Mouse (Mus musculus) midbrain, embryonic 12.5 days (tissue): ENCODE data around the gene Dnajb2. TPM values are rescaled to one million over a fixed set of nuclear protein-coding genes. Genes with fewer than 3 reads are reported as not detected.
A peak's percentile ranks its signal among the peaks of the same experiment; 100 is the strongest.

Experiments used
- ATAC-seq: fragments of 200-750 bp; cut with Nextera tagmentation; 2 replicates; pipeline ENCODE4 v1.8.0; 2017; ENCODE audit warnings: low read depth, moderate TSS enrichment, moderate library complexity; ENCODE audit not compliant: low FRiP score
- H3K27ac ChIP-seq: fragments of 300-500 bp; sonication (generic); replicated peaks from 2 replicates; pipeline ENCODE4 v1.5.1; 2016; ENCODE audit warnings: mild to moderate bottlenecking
- H3K27me3 ChIP-seq: fragments of 300-500 bp; sonication (generic); 2 replicates; pipeline ENCODE4 v1.6.1; 2016; ENCODE audit warnings: mild to moderate bottlenecking
- H3K36me3 ChIP-seq: fragments of 300-500 bp; sonication (generic); 2 replicates; pipeline ENCODE4 v1.6.1; 2016
- H3K4me1 ChIP-seq: fragments of 300-500 bp; sonication (generic); 2 replicates; pipeline ENCODE4 v1.6.1; 2016
- H3K4me2 ChIP-seq: fragments of 300-500 bp; sonication (generic); replicated peaks from 2 replicates; pipeline ENCODE4 v1.6.1; 2016; ENCODE audit warnings: mild to moderate bottlenecking, moderate library complexity
- H3K4me3 ChIP-seq: fragments of 300-500 bp; sonication (generic); 2 replicates; pipeline ENCODE4 v1.5.1; 2016; ENCODE audit warnings: mild to moderate bottlenecking
- H3K9ac ChIP-seq: fragments of 300-500 bp; sonication (generic); replicated peaks from 2 replicates; pipeline ENCODE4 v1.6.1; 2016; ENCODE audit warnings: mild to moderate bottlenecking, moderate library complexity
- H3K9me3 ChIP-seq: fragments of 300-500 bp; sonication (generic); 2 replicates; pipeline ENCODE4 v1.6.1; 2016; ENCODE audit warnings: mild to moderate bottlenecking
- WGBS: fragments of 180-500 bp; shearing (Covaris S2); methylation state at CpG from one replicate; pipeline ENCODE4 v1.1.7; 2016; 5-methylcytosine and 5-hydroxymethylcytosine counted together
- microRNA-seq: library from miRNA; unstranded; fragments of <30 nt; microRNA quantifications from one replicate; pipeline ENCODE4, GENCODE M21; 2017
- polyA plus RNA-seq: library from polyadenylated mRNA; unstranded; fragments of >200 nt; fragmentation: Nextera tagmentation; extraction: Ambion mirVana; gene quantifications from 2 replicates; pipeline ENCODE4 v1.2.1, GENCODE M21; 2016

The Dnajb2 gene
- polyA plus RNA-seq, 1 experiment from 2014 or later = 45.6 TPM

- no peak overlapping the region for H3K9ac ChIP-seq
- no peaks in the 10 kb centered on the region for H3K36me3 ChIP-seq
- H3K4me1 ChIP-seq = peaks cover 27% of the 10 kb centered on the region
- H3K4me3 ChIP-seq = no peak overlapping the region
- WGBS = 35% methylated on average over 8 of the region's 8 CpGs
- H3K27ac ChIP-seq = peak overlapping the region; percentile 89
- no peaks in the 10 kb centered on the region; the same call in 1 of the 2 replicates for H3K27me3 ChIP-seq
- no peak for ATAC-seq
- no peaks in the 10 kb centered on the region for H3K9me3 ChIP-seq
- H3K4me2 ChIP-seq = 0 out of 2 replicates have a peak overlapping the region, but pooled peaks have one; percentile 18
Observed at GRCm38 (mm10) chr1:75289888-75290431, 53.8 kb downstream of the Dnajb2 start.

DNA sequence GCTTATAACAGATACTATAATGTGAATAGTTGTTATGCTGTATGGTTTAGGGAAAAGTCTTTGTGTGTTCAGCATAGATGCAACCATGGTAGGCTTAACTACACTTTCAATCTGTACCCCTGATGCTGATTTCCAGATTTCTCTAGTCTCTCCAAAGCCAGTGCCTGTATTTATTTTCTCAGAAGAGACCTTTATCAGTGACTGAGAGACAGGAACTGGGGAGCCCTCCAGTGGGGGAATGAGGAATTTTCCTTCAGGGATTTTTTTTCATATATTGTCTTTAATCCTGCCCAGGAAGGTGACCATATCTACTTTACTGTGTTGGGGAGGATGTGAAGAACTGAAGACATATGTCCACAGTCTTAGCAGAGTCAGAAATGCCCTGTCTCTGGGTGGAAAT is 54.4 kb downstream of the Dnajb2 start:
- no peak for ATAC-seq
- H3K36me3 ChIP-seq = no peaks in the 10 kb centered on the region
- H3K27ac ChIP-seq = peak overlapping the region; percentile 89
- no peaks in the 10 kb centered on the region for H3K9me3 ChIP-seq
- H3K4me1 ChIP-seq = peaks cover 27% of the 10 kb centered on the region
- H3K27me3 ChIP-seq = no peaks in the 10 kb centered on the region; the same call in 1 of the 2 replicates
- no peak overlapping the region for H3K9ac ChIP-seq
- H3K4me2 ChIP-seq = no peak overlapping the region
- no peak overlapping the region for H3K4me3 ChIP-seq

DNA sequence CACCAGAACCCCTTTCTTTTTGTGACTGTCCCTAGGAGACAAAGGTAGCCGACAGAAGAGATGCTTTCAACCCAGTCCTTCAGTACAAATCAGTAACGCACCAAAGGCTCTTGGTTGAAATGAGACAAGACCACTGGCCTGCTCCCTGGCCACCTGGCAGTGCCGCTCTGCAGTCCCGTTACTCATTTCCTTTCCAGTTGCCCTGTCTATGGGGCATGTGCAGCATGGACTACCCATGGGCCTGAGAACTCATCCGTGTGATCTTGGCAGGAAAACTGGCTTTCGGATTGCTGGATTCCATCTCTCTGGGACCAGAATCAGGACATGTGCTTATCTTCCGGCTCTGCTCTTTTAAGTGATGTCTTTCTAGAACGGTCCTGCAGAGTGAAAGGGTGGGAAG is 55.1 kb downstream of the Dnajb2 start:
- WGBS = 87% methylated on average over 8 of the region's 8 CpGs
- no peak overlapping the region for H3K4me3 ChIP-seq
- no peaks in the 10 kb centered on the region for H3K9me3 ChIP-seq
- no peak overlapping the region for H3K4me2 ChIP-seq
- no peaks in the 10 kb centered on the region for H3K36me3 ChIP-seq
- no peak overlapping the region for H3K27ac ChIP-seq
- no peak for ATAC-seq
- peaks cover 27% of the 10 kb centered on the region for H3K4me1 ChIP-seq
- H3K9ac ChIP-seq = no peak overlapping the region
- no peaks in the 10 kb centered on the region; the same call in 1 of the 2 replicates for H3K27me3 ChIP-seq

- Histone ChIP-seq H3K27me3 (no peaks in the 10 kb centered on the region; the same call in 1 of the 2 replicates), H3K36me3 (no peaks in the 10 kb centered on the region), H3K9me3 (no peaks in the 10 kb centered on the region), H3K4me3 (no peak overlapping the region), H3K9ac (no peak overlapping the region), H3K4me2 (no peak overlapping the region), H3K4me1 (peaks cover 27% of the 10 kb centered on the region), H3K27ac (no peak overlapping the region; the same call in 1 of the 2 replicates)
- WGBS = 59% methylated on average over 12 of the region's 12 CpGs
- no peak for ATAC-seq
Observed at GRCm38 (mm10) chr1:75292476-75293330, 56.5 kb downstream of the Dnajb2 start.

DNA sequence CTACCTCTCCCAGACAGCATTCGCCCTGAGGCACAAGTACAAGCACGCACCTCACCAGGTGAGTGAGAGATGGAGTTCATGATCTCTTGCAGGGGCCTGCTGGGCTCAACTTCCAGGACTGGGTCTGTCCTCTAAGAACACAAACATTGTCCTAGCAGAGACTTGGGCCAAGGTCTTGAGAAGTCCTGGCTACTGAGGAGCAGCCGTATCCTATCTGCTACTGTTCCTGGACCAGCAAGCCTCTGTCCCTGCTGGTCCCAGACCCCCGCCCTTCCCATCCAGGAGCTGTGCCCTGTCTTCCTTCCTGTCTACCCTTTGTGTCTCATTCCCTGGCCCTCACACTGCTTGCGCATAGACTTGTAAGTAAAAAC is 57.1 kb downstream of the Dnajb2 start:
- Histone ChIP-seq H3K27me3 (no peaks in the 10 kb centered on the region; the same call in 1 of the 2 replicates), H3K27ac (no peak overlapping the region; the same call in 1 of the 2 replicates), H3K36me3 (no peaks in the 10 kb centered on the region), H3K4me2 (no peak overlapping the region), H3K4me3 (no peak overlapping the region), H3K4me1 (peaks cover 22% of the 10 kb centered on the region), H3K9ac (no peak overlapping the region), H3K9me3 (no peaks in the 10 kb centered on the region)
- WGBS = 85% methylated on average over 5 of the region's 5 CpGs
- ATAC-seq = no peak

DNA sequence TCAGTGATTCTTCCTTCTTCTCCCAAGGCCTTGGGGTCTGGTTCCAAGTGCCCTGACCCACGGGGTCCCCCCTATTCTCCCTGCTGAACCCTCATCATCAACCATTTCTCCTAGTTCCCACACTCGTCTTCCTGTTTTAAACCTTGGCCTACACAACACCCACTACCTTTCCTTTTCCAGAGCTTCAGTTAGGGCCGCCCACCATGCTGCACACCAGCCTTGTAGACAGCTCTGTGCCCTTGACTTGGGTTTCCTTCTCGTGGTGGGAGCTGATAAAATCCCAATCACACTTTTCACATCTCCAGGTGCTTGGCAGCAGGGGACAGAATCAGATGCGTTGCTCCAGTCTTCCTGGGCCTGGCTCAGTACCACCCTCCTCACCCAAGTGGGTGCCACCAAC is 58.1 kb downstream of the Dnajb2 start:
- 80% methylated on average over 5 of the region's 5 CpGs for WGBS
- no peak for ATAC-seq
- H3K9ac ChIP-seq = no peak overlapping the region
- no peaks in the 10 kb centered on the region for H3K36me3 ChIP-seq
- H3K4me3 ChIP-seq = no peak overlapping the region
- no peaks in the 10 kb centered on the region for H3K9me3 ChIP-seq
- peaks cover 12% of the 10 kb centered on the region for H3K4me1 ChIP-seq
- no peak overlapping the region for H3K4me2 ChIP-seq
- no peak overlapping the region for H3K27ac ChIP-seq
- H3K27me3 ChIP-seq = no peaks in the 10 kb centered on the region

Small RNAs within 50 kb of the gene (microRNA-seq; reads per million reads assigned to microRNA genes)
- not detected for gene Gm27943

Other genes starting within 250 kb of the Dnajb2 start
- 11.7 and 13.0 TPM in 2 replicates for gene Nhej1, start 111.2 kb upstream of the Dnajb2 start, polyA plus RNA-seq
- gene Slc23a3, start 102.5 kb upstream of the Dnajb2 start, polyA plus RNA-seq = 0.11 TPM in 1 of 2 replicates, not detected in the other
- gene Cnppd1, start 93.7 kb upstream of the Dnajb2 start, polyA plus RNA-seq = 64.3 and 69.4 TPM in 2 replicates
- 81.3 and 86.6 TPM in 2 replicates for gene Retreg2, start 93.6 kb upstream of the Dnajb2 start, polyA plus RNA-seq
- 34.1 and 36.8 TPM in 2 replicates for gene Zfand2b, start 67.8 kb upstream of the Dnajb2 start, polyA plus RNA-seq
- gene Abcb6, start 56.0 kb upstream of the Dnajb2 start, polyA plus RNA-seq = 32.0 and 32.6 TPM in 2 replicates
- 22.6 and 23.4 TPM in 2 replicates for gene Ankzf1, start 44.3 kb upstream of the Dnajb2 start, polyA plus RNA-seq
- 34.8 and 35.5 TPM in 2 replicates for gene Atg9a, start 44.2 kb upstream of the Dnajb2 start, polyA plus RNA-seq
- 23.2 and 25.7 TPM in 2 replicates for gene Glb1l, start 25.6 kb upstream of the Dnajb2 start, polyA plus RNA-seq
- gene Stk16, start 25.6 kb upstream of the Dnajb2 start, polyA plus RNA-seq = 124 and 135 TPM in 2 replicates
- gene Tuba4a, start 16.5 kb upstream of the Dnajb2 start, polyA plus RNA-seq = 5.9 and 7.6 TPM in 2 replicates
- gene A630095N17Rik, start 4.3 kb upstream of the Dnajb2 start, polyA plus RNA-seq = not detected in 2 replicates
- 9.3 and 12.1 TPM in 2 replicates for gene Ptprn, start 28.1 kb downstream of the Dnajb2 start, polyA plus RNA-seq
- gene Resp18, start 42.0 kb downstream of the Dnajb2 start, polyA plus RNA-seq = 37.5 and 46.2 TPM in 2 replicates
- 154 and 176 TPM in 2 replicates for gene Dnpep, start 81.6 kb downstream of the Dnajb2 start, polyA plus RNA-seq
- gene Des, start 123.9 kb downstream of the Dnajb2 start, polyA plus RNA-seq = 0.93 and 1.2 TPM in 2 replicates
- 12.9 and 14.5 TPM in 2 replicates for gene Speg, start 138.9 kb downstream of the Dnajb2 start, polyA plus RNA-seq
- gene Gmppa, start 199.5 kb downstream of the Dnajb2 start, polyA plus RNA-seq = 59.7 and 69.4 TPM in 2 replicates
- gene Asic4, start 214.0 kb downstream of the Dnajb2 start, polyA plus RNA-seq = 45.0 and 47.7 TPM in 2 replicates
- 35.9 and 36.3 TPM in 2 replicates for gene Chpf, start 242.9 kb downstream of the Dnajb2 start, polyA plus RNA-seq
- 26.5 and 27.6 TPM in 2 replicates for gene Tmem198, start 243.1 kb downstream of the Dnajb2 start, polyA plus RNA-seq